Mouse (Mus musculus) liver, embryonic 14.5 days (tissue): Measurements from ENCODE around the gene Fam198a.

Source experiments
- CTCF ChIP-seq: IDR thresholded peaks from 2 replicates; pipeline ENCODE4 v1.5.1; 2016; ENCODE audit warnings: antibody characterized with exemption, low read depth, control low read depth
- EP300 ChIP-seq: IDR thresholded peaks from 2 replicates; pipeline ENCODE4 v1.6.1; 2016; ENCODE audit warnings: antibody characterized with exemption, low read depth

DNA sequence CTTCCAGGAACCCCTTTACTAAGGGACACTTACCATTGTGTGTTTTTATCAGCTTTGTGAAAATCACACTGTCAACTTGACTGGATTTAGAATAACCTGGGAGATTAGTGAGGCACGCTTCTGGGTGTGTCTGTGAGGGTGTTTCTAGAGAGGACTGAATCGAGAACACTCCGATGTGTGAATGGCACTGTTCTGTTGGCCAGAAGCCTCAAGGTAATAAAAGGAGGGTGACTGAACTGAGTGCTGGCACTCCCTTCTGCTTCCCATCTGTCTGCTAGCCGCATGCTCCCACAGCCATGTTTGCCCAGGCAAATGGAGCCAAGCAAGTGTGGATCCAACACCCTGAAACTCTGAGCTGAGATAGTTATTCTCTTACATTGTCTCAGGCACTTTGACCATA lies 47.2 kb downstream of the Fam198a start:
- no peak for TF ChIP-seq CTCF
- TF ChIP-seq EP300 = no peak
